Mouse (Mus musculus): ENCODE results near the gene Rplp1. TPM values are rescaled to one million over a fixed set of nuclear protein-coding genes. Genes with fewer than 3 reads are reported as not detected.

The Rplp1 gene
- polyA plus RNA-seq (2014; fragmentation: Nextera tagmentation; extraction: Ambion mirVana), result 935 and 1,231 TPM in 2 replicates

DNA sequence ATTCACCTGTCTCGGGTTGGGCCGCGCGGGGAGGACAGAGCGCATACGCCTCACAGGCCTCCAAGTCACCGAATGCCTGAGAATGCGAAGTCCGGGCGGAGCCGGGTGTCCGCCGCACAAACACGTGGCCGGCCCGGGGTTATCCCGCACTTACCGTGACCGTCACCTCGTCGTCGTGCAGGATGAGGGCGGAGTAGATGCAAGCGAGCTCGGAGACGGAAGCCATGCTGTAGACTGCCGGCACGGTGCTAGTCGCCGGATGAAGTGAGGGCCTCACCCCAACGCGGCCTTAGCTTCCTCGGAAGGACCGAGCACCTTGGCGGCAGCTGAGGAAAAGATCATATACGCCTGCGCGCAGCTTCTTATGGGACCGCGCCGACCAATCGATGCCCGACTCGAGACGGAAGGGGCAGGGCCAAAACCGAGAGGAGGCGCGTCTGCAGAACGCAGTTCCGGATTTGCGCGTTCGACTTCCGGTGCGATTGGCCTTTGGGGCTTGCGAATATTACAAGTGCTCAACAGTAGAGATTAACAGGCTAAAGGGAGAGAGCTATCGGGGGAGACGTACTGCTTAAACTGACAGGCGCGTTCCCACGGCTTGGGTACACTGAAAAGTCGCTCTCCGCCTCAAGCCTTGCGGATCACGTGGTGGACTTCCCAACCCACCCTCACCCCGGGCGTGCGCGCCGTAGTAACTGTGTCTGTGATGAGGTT is at the start of gene Rplp1:
Rplp1 (minus strand) TSS at position 340 of the 714 bp plus-strand sequence.
- H3K9me3 ChIP-seq (ENCODE audit: control insufficient read depth, low read length), result no peaks in the 10 kb centered on the region
- peak within 1 kb of the TSS; percentile 57 for H3K9ac ChIP-seq (replicated peaks; ENCODE audit: low read length)
- peak within 1 kb of the TSS; percentile 82 for H3K4me2 ChIP-seq (ENCODE audit: low read length)
- WGBS, result under 1% methylated on average over 65 of the region's 70 CpGs
- peaks cover 12% of the 10 kb centered on the region for H3K4me1 ChIP-seq (ENCODE audit: control insufficient read depth, insufficient read depth, low read length)
- peak within 1 kb of the TSS; percentile 50 for H3K4me3 ChIP-seq (replicated peaks; ENCODE audit: low read depth, low read length)
- DNase-seq (peak; percentile 98), ATAC-seq (ENCODE audit: low FRiP score, low TSS enrichment) (peak; percentile 96)
- peak within 1 kb of the TSS; percentile 92 for H3K27ac ChIP-seq (replicated peaks; ENCODE audit: low read depth, low read length)
- H3K27me3 ChIP-seq (ENCODE audit: control insufficient read depth, insufficient read depth, low read length), result no peaks in the 10 kb centered on the region
- H3K36me3 ChIP-seq (ENCODE audit: control insufficient read depth, insufficient read depth, low read length), result peaks cover 23% of the 10 kb centered on the region

DNA sequence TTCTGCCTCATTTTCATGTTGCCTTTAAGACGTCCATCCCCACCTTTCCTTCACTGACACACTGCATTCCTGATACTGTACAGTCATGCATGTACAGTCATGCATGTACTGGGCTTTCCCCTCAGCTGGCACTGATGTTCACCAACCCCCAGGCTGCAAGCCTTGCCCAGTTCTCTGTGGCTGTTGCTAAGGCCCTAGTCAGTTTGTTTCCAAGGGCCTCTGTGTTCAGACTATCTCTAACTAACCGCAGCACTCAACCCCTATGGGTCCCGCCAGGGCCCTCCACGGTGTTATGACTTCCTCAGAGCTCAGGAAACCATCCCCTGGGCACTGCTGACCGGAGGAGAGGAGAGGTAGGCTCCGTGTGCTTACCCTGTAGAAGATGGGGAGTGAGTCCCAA is 49.0 kb upstream of the Rplp1 start:
- DNase-seq (no peak), ATAC-seq (ENCODE audit: low FRiP score, low TSS enrichment) (no peak)
- H3K4me2 ChIP-seq (ENCODE audit: low read length), result no peak overlapping the region
- H3K9ac ChIP-seq (replicated peaks; ENCODE audit: low read length), result no peak overlapping the region
- no peaks in the 10 kb centered on the region for H3K36me3 ChIP-seq (ENCODE audit: control insufficient read depth, insufficient read depth, low read length)
- H3K9me3 ChIP-seq (ENCODE audit: control insufficient read depth, low read length), result no peaks in the 10 kb centered on the region
- no peak overlapping the region for H3K4me3 ChIP-seq (replicated peaks; ENCODE audit: low read depth, low read length)
- WGBS, result 77% methylated on average over 6 of the region's 6 CpGs
- H3K27me3 ChIP-seq (ENCODE audit: control insufficient read depth, insufficient read depth, low read length), result no peaks in the 10 kb centered on the region
- H3K4me1 ChIP-seq (ENCODE audit: control insufficient read depth, insufficient read depth, low read length), result peaks cover 6% of the 10 kb centered on the region
- no peak overlapping the region for H3K27ac ChIP-seq (replicated peaks; ENCODE audit: low read depth, low read length)

DNA sequence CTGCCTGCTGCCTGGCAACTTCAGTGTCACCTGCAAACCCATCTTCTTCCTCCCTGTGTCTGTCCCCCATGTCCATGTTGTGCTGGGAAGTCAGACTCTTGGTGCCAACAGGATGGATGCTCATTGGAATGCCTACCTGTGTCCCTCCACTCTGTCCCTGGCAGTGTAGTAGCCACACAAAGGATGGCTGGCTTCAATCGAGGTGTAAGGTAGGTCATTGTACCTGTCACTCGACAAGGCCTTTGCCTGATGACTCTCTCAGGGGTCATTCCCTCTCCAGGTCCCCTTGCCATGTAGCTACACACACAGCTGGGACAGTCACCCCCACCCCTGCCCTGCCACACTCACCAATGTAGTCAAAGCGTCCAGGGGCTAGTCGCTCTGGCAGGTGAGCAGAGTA is 46.8 kb upstream of the Rplp1 start:
- Histone ChIP-seq H3K9me3 (ENCODE audit: control insufficient read depth, low read length) (no peaks in the 10 kb centered on the region), H3K4me2 (ENCODE audit: low read length) (no peak overlapping the region), H3K36me3 (ENCODE audit: control insufficient read depth, insufficient read depth, low read length) (no peaks in the 10 kb centered on the region), H3K9ac (replicated peaks; ENCODE audit: low read length) (no peak overlapping the region), H3K27me3 (ENCODE audit: control insufficient read depth, insufficient read depth, low read length) (no peaks in the 10 kb centered on the region), H3K4me3 (replicated peaks; ENCODE audit: low read depth, low read length) (no peak overlapping the region), H3K4me1 (ENCODE audit: control insufficient read depth, insufficient read depth, low read length) (no peaks in the 10 kb centered on the region), H3K27ac (replicated peaks; ENCODE audit: low read depth, low read length) (no peak overlapping the region)
- DNase-seq (no peak), ATAC-seq (ENCODE audit: low FRiP score, low TSS enrichment) (no peak)
- WGBS, result 84% methylated on average over 4 of the region's 4 CpGs

DNA sequence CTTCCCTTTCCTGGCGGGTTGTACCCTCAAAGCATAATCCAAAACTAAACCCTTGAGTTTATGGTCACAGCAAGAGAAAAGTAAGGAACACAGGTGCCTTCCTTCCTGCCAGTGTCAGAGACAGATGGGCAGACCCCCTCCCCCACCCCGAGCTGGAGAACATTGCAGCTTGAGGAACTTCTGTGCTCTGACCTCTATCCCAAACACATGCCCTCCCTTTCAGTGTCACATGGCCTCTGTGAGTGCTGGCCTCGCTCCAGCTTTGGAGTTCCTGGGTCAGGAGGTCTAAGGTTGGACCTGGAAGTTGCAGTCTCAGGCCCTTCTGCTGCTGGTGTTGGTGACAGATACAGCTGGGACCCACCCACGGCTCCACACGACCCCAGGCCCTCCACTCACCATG is 46.4 kb upstream of the Rplp1 start:
- Histone ChIP-seq H3K4me1 (ENCODE audit: control insufficient read depth, insufficient read depth, low read length) (no peaks in the 10 kb centered on the region), H3K27me3 (ENCODE audit: control insufficient read depth, insufficient read depth, low read length) (no peaks in the 10 kb centered on the region), H3K9ac (replicated peaks; ENCODE audit: low read length) (no peak overlapping the region), H3K36me3 (ENCODE audit: control insufficient read depth, insufficient read depth, low read length) (no peaks in the 10 kb centered on the region), H3K4me3 (replicated peaks; ENCODE audit: low read depth, low read length) (no peak overlapping the region), H3K27ac (replicated peaks; ENCODE audit: low read depth, low read length) (no peak overlapping the region), H3K9me3 (ENCODE audit: control insufficient read depth, low read length) (no peaks in the 10 kb centered on the region), H3K4me2 (ENCODE audit: low read length) (no peak overlapping the region)
- no peak for DNase-seq
- 71% methylated on average over 5 of the region's 5 CpGs for whole genome bisulfite sequencing
- no peak for ATAC-seq (ENCODE audit: low FRiP score, low TSS enrichment)

DNA sequence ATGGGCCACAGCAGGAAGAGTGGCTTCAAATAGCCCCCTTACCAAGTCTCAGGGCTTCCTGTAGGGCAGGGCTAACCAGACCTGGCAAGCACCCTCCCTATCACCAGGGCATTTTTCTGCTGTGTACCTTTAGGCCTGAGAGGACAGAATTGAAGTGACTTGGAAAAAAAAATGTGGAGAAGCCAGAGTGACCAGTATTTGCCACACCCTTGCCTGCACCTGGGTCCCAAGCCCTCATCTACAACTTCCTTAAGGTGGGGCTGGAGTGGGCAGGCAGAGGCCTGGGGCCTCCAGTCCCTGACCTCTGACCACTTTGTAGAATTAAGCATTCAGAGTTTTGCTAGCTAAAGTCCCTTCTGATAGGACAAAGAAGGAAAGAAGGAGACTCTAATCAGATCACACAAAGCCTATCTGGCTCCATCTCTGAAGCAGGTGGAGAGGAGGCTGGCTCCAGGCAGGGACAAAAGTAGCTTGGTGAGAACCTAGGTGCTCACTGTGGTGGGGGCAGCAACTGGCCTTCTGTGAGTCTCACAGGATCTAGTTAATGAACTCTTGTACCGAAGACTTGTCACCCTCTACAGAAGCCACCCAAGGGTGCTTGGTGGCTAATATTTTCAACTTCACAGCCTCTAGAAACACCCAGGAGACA is 45.7 kb upstream of the Rplp1 start:
- H3K9me3 ChIP-seq (ENCODE audit: control insufficient read depth, low read length), result no peaks in the 10 kb centered on the region
- WGBS, result 91% methylated on average over 1 of the region's 1 CpGs
- H3K36me3 ChIP-seq (ENCODE audit: control insufficient read depth, insufficient read depth, low read length), result no peaks in the 10 kb centered on the region
- H3K9ac ChIP-seq (replicated peaks; ENCODE audit: low read length), result no peak overlapping the region
- no peak for ATAC-seq (ENCODE audit: low FRiP score, low TSS enrichment)
- no peaks in the 10 kb centered on the region for H3K4me1 ChIP-seq (ENCODE audit: control insufficient read depth, insufficient read depth, low read length)
- no peak overlapping the region for H3K4me3 ChIP-seq (replicated peaks; ENCODE audit: low read depth, low read length)
- H3K27me3 ChIP-seq (ENCODE audit: control insufficient read depth, insufficient read depth, low read length), result no peaks in the 10 kb centered on the region
- H3K27ac ChIP-seq (replicated peaks; ENCODE audit: low read depth, low read length), result no peak overlapping the region
- no peak overlapping the region for H3K4me2 ChIP-seq (ENCODE audit: low read length)
- DNase-seq, result no peak

DNA sequence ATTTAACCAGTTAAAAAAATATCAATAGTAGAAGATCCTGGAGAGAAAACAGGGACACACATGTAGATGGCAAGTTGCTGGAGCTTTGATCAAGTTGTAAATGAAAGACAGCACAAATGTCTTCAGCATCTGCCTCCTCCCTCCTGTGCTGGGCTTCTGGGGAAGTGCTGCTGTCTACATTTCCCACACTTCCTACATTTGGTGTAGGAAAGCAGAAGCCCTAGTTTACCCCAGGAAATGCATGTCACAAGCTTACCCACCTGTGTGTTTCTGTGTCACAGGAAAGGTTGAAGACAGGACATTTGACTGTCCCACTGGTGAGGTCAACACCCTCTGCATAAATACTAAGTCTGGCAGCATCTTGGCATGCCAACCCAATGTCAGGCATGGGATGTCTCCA is 40.4 kb upstream of the Rplp1 start:
- H3K4me3 ChIP-seq (replicated peaks; ENCODE audit: low read depth, low read length), result no peak overlapping the region
- H3K9ac ChIP-seq (replicated peaks; ENCODE audit: low read length), result no peak overlapping the region
- ATAC-seq (ENCODE audit: low FRiP score, low TSS enrichment) (no peak), DNase-seq (no peak)
- H3K27me3 ChIP-seq (ENCODE audit: control insufficient read depth, insufficient read depth, low read length), result no peaks in the 10 kb centered on the region
- H3K4me2 ChIP-seq (ENCODE audit: low read length), result no peak overlapping the region
- H3K36me3 ChIP-seq (ENCODE audit: control insufficient read depth, insufficient read depth, low read length), result no peaks in the 10 kb centered on the region
- no peaks in the 10 kb centered on the region for H3K4me1 ChIP-seq (ENCODE audit: control insufficient read depth, insufficient read depth, low read length)
- no peak overlapping the region for H3K27ac ChIP-seq (replicated peaks; ENCODE audit: low read depth, low read length)
- H3K9me3 ChIP-seq (ENCODE audit: control insufficient read depth, low read length), result no peaks in the 10 kb centered on the region

DNA sequence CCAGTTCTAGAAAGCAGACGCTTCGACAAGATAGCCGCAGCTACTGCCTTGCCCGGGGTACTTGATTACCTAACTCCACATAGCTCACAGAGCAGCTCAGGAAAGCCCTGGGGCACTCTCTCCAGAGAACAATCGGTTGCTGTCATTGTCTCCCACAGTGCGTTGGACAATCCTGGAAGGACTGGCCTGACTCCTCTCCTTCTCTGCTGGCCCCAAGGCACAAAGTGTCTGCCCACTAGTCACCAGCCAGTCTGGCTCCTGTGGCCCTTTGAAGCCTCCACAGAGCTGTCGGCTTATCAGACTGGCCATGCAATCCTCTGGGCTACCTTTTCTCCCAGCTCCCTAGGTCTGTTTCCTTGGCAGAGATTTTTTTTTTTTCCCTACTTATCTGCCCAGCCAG is 37.9 kb upstream of the Rplp1 start:
- no peak overlapping the region for H3K4me2 ChIP-seq (ENCODE audit: low read length)
- no peak for DNase-seq

DNA sequence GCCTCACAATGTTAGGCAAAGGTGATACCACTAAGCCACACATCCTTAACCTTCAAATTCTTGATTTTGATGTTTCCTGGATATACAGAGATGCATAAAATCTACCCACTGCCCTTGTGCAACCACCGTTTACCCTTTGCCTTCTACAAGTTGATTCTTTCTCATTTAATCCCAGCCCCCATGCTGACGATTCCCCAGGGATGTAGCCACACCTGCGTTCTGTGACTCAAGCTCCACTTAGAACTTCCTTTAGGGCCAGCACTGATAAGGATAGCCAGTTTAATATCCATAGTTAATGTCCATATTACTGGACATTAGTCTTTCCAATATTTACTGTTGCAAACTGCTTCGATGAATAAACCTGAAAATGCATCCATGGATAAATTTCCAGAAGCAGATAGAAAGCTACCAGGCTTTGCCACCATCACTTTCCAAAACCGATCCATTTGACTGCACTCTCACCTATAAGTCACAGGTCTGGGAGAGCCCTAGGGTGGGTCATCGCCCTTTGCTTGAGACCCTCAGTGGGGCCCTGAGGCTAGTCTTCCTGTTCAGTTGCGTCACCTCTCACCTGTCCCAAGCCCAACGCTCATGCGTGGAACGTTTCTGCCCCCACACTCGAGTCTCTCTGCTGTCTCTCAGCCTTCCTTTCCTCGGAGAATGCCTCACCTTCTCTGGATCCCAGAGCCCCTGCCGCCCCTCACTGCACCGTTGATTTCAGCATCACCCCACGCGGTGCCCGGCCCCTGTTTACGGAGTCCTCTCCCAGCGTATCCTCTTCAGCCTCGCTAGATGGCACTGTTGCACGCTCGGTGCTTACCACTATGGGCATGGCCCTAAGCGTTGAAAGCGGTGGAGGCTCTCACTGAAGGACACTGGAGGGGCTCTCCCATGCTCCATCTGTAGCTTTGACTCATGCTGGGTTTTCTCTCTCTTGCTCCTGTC is 33.3 kb upstream of the Rplp1 start:
- peak; percentile 95 for DNase-seq
- Histone ChIP-seq H3K27me3 (ENCODE audit: control insufficient read depth, insufficient read depth, low read length) (no peaks in the 10 kb centered on the region), H3K9ac (replicated peaks; ENCODE audit: low read length) (peak overlapping the region; percentile 49), H3K4me3 (replicated peaks; ENCODE audit: low read depth, low read length) (peak overlapping the region; percentile 67), H3K4me1 (ENCODE audit: control insufficient read depth, insufficient read depth, low read length) (0 out of 2 replicates have a peak, but pooled peaks cover 7% of the 10 kb centered on the region), H3K27ac (replicated peaks; ENCODE audit: low read depth, low read length) (peak overlapping the region; percentile 54; the same call in 1 of the 2 replicates), H3K4me2 (ENCODE audit: low read length) (peak overlapping the region; percentile 99), H3K9me3 (ENCODE audit: control insufficient read depth, low read length) (no peaks in the 10 kb centered on the region), H3K36me3 (ENCODE audit: control insufficient read depth, insufficient read depth, low read length) (no peaks in the 10 kb centered on the region)
- ATAC-seq (ENCODE audit: low FRiP score, low TSS enrichment), result peak; percentile 78
- WGBS, result 5% methylated on average over 24 of the region's 24 CpGs

More for the DNA sequence above, 37.9 kb upstream of the Rplp1 start:
- no peak for ATAC-seq (ENCODE audit: low FRiP score, low TSS enrichment)
- H3K9me3 ChIP-seq (ENCODE audit: control insufficient read depth, low read length), result no peaks in the 10 kb centered on the region
- no peak overlapping the region for H3K27ac ChIP-seq (replicated peaks; ENCODE audit: low read depth, low read length)
- H3K4me1 ChIP-seq (ENCODE audit: control insufficient read depth, insufficient read depth, low read length), result 0 out of 2 replicates have a peak, but pooled peaks cover 6% of the 10 kb centered on the region
- no peaks in the 10 kb centered on the region for H3K27me3 ChIP-seq (ENCODE audit: control insufficient read depth, insufficient read depth, low read length)
- no peaks in the 10 kb centered on the region for H3K36me3 ChIP-seq (ENCODE audit: control insufficient read depth, insufficient read depth, low read length)
- WGBS, result 50% methylated on average over 7 of the region's 7 CpGs
- H3K9ac ChIP-seq (replicated peaks; ENCODE audit: low read length), result no peak overlapping the region
- no peak overlapping the region for H3K4me3 ChIP-seq (replicated peaks; ENCODE audit: low read depth, low read length)
